Mouse (Mus musculus) lung, adult 2 months (tissue): ENCODE results near the gene Fbxl19. TPM values are rescaled to one million over a fixed set of nuclear protein-coding genes. Genes with fewer than 3 reads are reported as not detected.

Source experiments
- DNase-seq: peaks from one replicate; pipeline ENCODE4 v3.0.0; 2022
- H3K4me1 ChIP-seq: fragments of 200-500 bp; 2 replicates; pipeline ENCODE4 v1.6.1; 2011; ENCODE audit warnings: low read length; ENCODE audit not compliant: control insufficient read depth, insufficient read depth
- H3K4me3 ChIP-seq: fragments of 200-500 bp; replicated peaks from 2 replicates; pipeline ENCODE3; 2011; ENCODE audit warnings: low read depth, mild to moderate bottlenecking, control low read depth, low read length; ENCODE audit errors: extremely low read depth
- CTCF ChIP-seq: fragments of 200-500 bp; IDR thresholded peaks from 2 replicates; pipeline ENCODE4 v1.5.1; 2011; ENCODE audit warnings: mild to moderate bottlenecking, low read length, control low read depth; ENCODE audit not compliant: insufficient read depth
- POLR2A ChIP-seq: fragments of 200-500 bp; IDR thresholded peaks from 2 replicates; pipeline ENCODE4 v1.6.1; 2011; ENCODE audit warnings: low read depth, mild to moderate bottlenecking, control low read depth, low read length, borderline replicate concordance; ENCODE audit errors: extremely low read depth
- WGBS: fragments of 180-500 bp; shearing (Covaris S2); methylation state at CpG from one replicate; pipeline ENCODE4 v1.1.7; 2018; 5-methylcytosine and 5-hydroxymethylcytosine counted together
- polyA plus RNA-seq: library from polyadenylated mRNA; depleted of rRNA; stranded (reverse); fragments of >200 nt; gene quantifications from 2 replicates; pipeline ENCODE4 v1.2.3, GENCODE M21; 2012

Gene Fbxl19
- polyA plus RNA-seq, 1 experiment, result 25.9 TPM

GRCm38 (mm10) chr7:127750131-127751127 lies 6.1 kb downstream of the Fbxl19 start:
- WGBS, result 79% methylated on average over 19 of the region's 19 CpGs
- DNase-seq, result no peak
- no peak overlapping the region for H3K4me3 ChIP-seq

DNA sequence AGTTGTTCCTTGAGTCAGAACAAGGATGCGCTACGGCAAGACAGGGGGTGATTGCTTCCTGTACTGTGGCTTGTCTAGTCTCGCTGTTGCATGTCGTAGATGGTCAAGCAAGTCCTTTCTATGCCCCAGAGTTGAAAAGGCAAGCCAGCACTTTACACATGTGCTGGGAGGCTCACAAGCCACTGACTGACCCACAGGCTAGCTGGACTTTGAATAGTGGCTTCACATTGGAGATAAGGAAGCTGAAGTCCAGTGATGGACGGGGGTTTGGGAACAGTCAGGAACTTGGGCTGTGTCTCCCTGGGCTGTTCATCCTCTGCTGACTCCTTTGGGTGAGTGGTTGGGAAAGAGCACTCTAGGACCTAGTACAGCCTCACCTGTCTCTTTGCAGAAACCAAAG lies 7.3 kb downstream of the Fbxl19 start:
- Histone ChIP-seq H3K4me1 (peaks cover 2% of the 10 kb centered on the region; the same call in 1 of the 2 replicates), H3K4me3 (no peak overlapping the region)
- DNase-seq, result no peak
- WGBS, result 93% methylated on average over 5 of the region's 5 CpGs
- TF ChIP-seq CTCF (no peak), POLR2A (no peak)

More at GRCm38 (mm10) chr7:127750131-127751127, 6.1 kb downstream of the Fbxl19 start:
- peaks cover 2% of the 10 kb centered on the region; the same call in 1 of the 2 replicates for H3K4me1 ChIP-seq
- TF ChIP-seq CTCF (no peak), POLR2A (no peak)

- no peak overlapping the region for H3K4me3 ChIP-seq
- H3K4me1 ChIP-seq, result peaks cover under 1% of the 10 kb centered on the region; the same call in 1 of the 2 replicates
- 91% methylated on average over 25 of the region's 27 CpGs for WGBS
- no peak for TF ChIP-seq CTCF
- no peak for TF ChIP-seq POLR2A
- DNase-seq, result no peak
Measured at GRCm38 (mm10) chr7:127752069-127752468, 7.7 kb downstream of the Fbxl19 start.

DNA sequence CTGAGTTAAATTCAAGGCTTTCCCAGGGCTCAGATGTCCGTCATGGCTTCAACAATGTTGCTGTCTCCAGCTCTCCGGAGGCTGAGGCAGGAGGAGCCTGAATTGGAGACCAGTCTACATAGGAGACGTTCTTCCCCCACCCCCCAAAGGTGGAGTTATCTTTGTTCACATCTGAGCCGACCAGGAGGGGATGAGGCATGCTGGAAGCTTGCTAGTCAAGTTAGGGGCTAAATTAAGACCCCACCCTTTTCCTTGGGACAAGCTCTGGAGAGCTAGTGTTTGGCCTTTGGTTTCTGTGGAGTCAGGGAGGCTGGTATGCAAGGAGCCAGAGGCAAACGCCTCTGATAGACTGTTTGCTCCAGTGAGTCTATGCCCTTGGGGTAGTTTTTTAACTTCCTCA lies 8.8 kb downstream of the Fbxl19 start:
- no peak overlapping the region for H3K4me3 ChIP-seq
- WGBS, result 58% methylated on average over 5 of the region's 5 CpGs
- no peak for DNase-seq
- TF ChIP-seq POLR2A, result no peak
- no peak for TF ChIP-seq CTCF
- no peaks in the 10 kb centered on the region for H3K4me1 ChIP-seq

GRCm38 (mm10) chr7:127753741-127754140 lies 9.4 kb downstream of the Fbxl19 start:
- no peak for DNase-seq
- Histone ChIP-seq H3K4me1 (no peaks in the 10 kb centered on the region), H3K4me3 (no peak overlapping the region)
- 86% methylated on average over 7 of the region's 7 CpGs for WGBS
- TF ChIP-seq CTCF (no peak), POLR2A (no peak)

- 48% methylated on average over 6 of the region's 6 CpGs for WGBS
- no peak for TF ChIP-seq CTCF
- TF ChIP-seq POLR2A, result no peak
- Histone ChIP-seq H3K4me3 (no peak overlapping the region), H3K4me1 (no peaks in the 10 kb centered on the region)
- DNase-seq, result no peak
Measured at GRCm38 (mm10) chr7:127759716-127760115, 15.4 kb downstream of the Fbxl19 start.

GRCm38 (mm10) chr7:127760478-127760877 lies 16.1 kb downstream of the Fbxl19 start:
- 77% methylated on average over 3 of the region's 3 CpGs for WGBS
- Histone ChIP-seq H3K4me3 (no peak overlapping the region), H3K4me1 (no peaks in the 10 kb centered on the region)
- no peak for DNase-seq
- TF ChIP-seq POLR2A (no peak), CTCF (no peak)

DNA sequence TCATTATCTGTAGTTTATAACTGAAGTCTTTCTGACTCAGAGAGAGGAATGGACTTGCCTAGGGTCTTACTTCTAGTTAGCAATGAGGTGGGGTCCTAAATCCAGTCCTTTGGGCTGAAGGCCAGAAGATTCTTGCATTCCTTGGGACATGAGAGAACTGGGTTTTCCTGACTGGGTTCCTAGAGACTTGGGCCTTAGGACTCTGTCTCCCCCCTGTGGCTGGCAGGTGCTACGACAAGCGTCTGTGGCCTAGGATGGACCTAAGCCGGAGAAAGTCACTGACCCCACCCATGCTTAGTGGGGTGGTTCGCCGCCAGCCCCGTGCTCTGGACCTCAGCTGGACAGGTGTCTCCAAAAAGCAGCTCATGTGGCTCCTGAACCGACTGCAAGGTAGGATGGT lies 16.7 kb downstream of the Fbxl19 start:
- no peak overlapping the region for H3K4me3 ChIP-seq
- peak; percentile 73 for DNase-seq
- no peaks in the 10 kb centered on the region for H3K4me1 ChIP-seq
- 12% methylated on average over 7 of the region's 7 CpGs for WGBS
- peak; percentile 97 for TF ChIP-seq CTCF
- no peak for TF ChIP-seq POLR2A

- TF ChIP-seq POLR2A (no peak), CTCF (no peak)
- Histone ChIP-seq H3K4me1 (0 out of 2 replicates have a peak, but pooled peaks cover 3% of the 10 kb centered on the region), H3K4me3 (no peak overlapping the region)
- DNase-seq, result no peak
- 82% methylated on average over 4 of the region's 4 CpGs for WGBS
Measured at GRCm38 (mm10) chr7:127763642-127764041, 19.3 kb downstream of the Fbxl19 start.
